Mouse (Mus musculus) ES-Bruce4 (cell line): ENCODE measurements around the gene Zfp296.

ENCODE experiments used
- CTCF ChIP-seq: IDR thresholded peaks from one replicate; pipeline ENCODE4 v1.8.1; 2011; ENCODE audit warnings: low read depth, low read length
- EP300 ChIP-seq: IDR thresholded peaks from 2 replicates; pipeline ENCODE4 v1.6.1; 2011; ENCODE audit warnings: low read depth, low read length; ENCODE audit not compliant: insufficient read depth
- POLR2A ChIP-seq: IDR thresholded peaks from one replicate; pipeline ENCODE4 v1.8.1; 2011; ENCODE audit warnings: low read length; ENCODE audit not compliant: insufficient read depth

DNA sequence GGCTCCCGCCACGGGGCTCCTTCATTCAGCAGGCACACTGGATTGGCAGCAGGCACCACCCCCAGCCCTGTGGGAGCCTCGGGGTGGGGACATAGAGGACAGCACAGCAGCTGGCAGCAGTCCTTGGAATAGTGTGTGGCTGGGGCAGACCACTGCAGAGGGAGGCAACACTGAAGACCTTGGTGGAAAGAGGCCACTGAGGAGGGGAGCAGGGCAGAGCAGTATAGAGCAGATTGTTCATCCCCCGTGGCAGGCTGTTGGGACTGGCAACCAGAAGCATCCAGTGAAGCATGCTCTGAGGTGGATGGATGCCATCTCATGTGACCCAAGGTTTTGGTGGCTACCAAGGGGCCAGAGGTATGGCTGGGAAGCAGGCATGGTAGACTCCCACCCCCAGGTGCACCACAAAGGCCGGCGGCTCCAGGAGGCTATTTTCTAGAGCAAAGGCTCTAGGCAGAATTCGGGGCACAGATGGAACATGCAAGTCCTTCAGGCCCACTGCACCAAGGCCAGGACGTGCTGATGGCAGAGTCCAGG lies 34.9 kb upstream of the Zfp296 start:
- TF ChIP-seq EP300 (no peak), CTCF (no peak), POLR2A (no peak)
